Mouse (Mus musculus): ENCODE data around the gene St6gal1. TPM values are rescaled to one million over a fixed set of nuclear protein-coding genes. Genes with fewer than 3 reads are reported as not detected.

The St6gal1 gene
- polyA plus RNA-seq, 1 experiment from 2014 or later, result 30.6 TPM

DNA sequence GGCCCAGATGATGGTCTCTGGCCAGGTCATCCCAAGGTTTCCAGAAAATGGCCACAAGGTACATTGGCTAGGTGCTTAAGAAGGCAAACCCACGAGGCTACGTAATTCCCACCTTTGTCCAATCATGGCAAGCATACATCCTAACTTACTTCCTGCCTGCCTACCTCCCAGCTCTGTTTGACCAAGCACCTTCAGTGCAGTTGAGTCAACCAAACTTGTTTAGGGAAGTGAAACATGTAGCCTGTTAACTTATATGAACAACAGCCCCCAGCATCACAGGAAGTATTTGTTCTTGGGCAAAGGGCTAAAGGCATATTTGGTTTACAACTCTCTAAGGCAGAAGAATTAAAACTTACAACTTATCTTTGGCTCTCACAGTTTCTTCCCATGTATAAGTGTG is 38.7 kb upstream of the St6gal1 start:
- Histone ChIP-seq H3K27ac (replicated peaks; ENCODE audit: low read depth, low read length) (no peak overlapping the region), H3K9me3 (ENCODE audit: control insufficient read depth, low read length) (no peaks in the 10 kb centered on the region), H3K4me1 (ENCODE audit: control insufficient read depth, insufficient read depth, low read length) (no peaks in the 10 kb centered on the region), H3K36me3 (ENCODE audit: control insufficient read depth, insufficient read depth, low read length) (no peaks in the 10 kb centered on the region), H3K27me3 (ENCODE audit: control insufficient read depth, insufficient read depth, low read length) (no peaks in the 10 kb centered on the region), H3K4me3 (replicated peaks; ENCODE audit: low read depth, low read length) (no peak overlapping the region), H3K9ac (replicated peaks; ENCODE audit: low read length) (no peak overlapping the region), H3K4me2 (ENCODE audit: low read length) (no peak overlapping the region)
- no peak for ATAC-seq (ENCODE audit: low FRiP score, low TSS enrichment)
- DNase-seq, result no peak
- 90% methylated on average over 2 of the region's 2 CpGs for WGBS

DNA sequence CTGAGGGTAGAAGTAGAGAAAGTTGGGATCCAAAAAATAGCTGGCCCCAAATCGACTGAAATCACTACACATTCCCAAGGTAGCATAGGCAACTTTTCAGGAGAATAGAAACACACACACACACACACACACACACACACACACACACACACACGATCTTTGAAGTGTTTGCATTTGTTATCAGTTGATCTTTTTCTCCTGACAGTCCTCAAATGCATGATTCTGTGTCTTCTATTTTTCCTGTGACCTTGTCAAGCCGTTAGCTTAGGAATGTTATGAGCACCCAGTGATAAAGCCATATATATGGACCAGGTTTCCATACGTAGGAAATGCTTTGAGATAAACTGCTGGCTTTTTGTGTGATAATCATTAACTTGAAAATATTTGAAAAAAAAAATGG is 38.1 kb upstream of the St6gal1 start:
- no peaks in the 10 kb centered on the region for H3K36me3 ChIP-seq (ENCODE audit: control insufficient read depth, insufficient read depth, low read length)
- H3K27ac ChIP-seq (replicated peaks; ENCODE audit: low read depth, low read length), result no peak overlapping the region
- H3K9ac ChIP-seq (replicated peaks; ENCODE audit: low read length), result no peak overlapping the region
- no peaks in the 10 kb centered on the region for H3K27me3 ChIP-seq (ENCODE audit: control insufficient read depth, insufficient read depth, low read length)
- no peak overlapping the region for H3K4me3 ChIP-seq (replicated peaks; ENCODE audit: low read depth, low read length)
- H3K9me3 ChIP-seq (ENCODE audit: control insufficient read depth, low read length), result no peaks in the 10 kb centered on the region
- H3K4me2 ChIP-seq (ENCODE audit: low read length), result no peak overlapping the region
- DNase-seq (no peak), ATAC-seq (ENCODE audit: low FRiP score, low TSS enrichment) (no peak)
- H3K4me1 ChIP-seq (ENCODE audit: control insufficient read depth, insufficient read depth, low read length), result no peaks in the 10 kb centered on the region
- WGBS, result 80% methylated on average over 4 of the region's 4 CpGs

DNA sequence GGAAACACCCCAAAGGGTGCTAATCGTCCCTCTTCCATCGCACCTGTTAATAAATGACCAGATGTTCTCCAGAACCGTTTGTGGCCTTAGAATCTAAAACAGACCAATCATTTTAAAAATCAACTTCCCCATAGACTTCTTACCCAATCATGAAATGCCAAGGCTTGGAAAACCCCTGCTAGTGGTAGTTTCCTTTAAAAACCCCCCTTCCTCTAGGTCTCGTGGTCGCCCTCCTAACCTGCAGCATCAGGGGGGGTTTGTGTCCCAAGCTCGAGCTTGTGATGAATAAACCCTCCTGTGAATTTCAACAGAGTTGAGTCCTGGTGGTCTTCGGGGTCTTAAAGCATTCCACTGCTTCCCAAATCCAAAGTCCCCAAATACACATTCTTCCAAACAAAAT is 36.6 kb upstream of the St6gal1 start:
- ATAC-seq (ENCODE audit: low FRiP score, low TSS enrichment) (no peak), DNase-seq (no peak)
- no peak overlapping the region for H3K27ac ChIP-seq (replicated peaks; ENCODE audit: low read depth, low read length)
- no peaks in the 10 kb centered on the region for H3K36me3 ChIP-seq (ENCODE audit: control insufficient read depth, insufficient read depth, low read length)
- H3K9me3 ChIP-seq (ENCODE audit: control insufficient read depth, low read length), result no peaks in the 10 kb centered on the region
- WGBS, result 88% methylated on average over 7 of the region's 7 CpGs
- H3K4me1 ChIP-seq (ENCODE audit: control insufficient read depth, insufficient read depth, low read length), result no peaks in the 10 kb centered on the region
- no peak overlapping the region for H3K9ac ChIP-seq (replicated peaks; ENCODE audit: low read length)
- no peak overlapping the region for H3K4me3 ChIP-seq (replicated peaks; ENCODE audit: low read depth, low read length)
- no peaks in the 10 kb centered on the region for H3K27me3 ChIP-seq (ENCODE audit: control insufficient read depth, insufficient read depth, low read length)
- H3K4me2 ChIP-seq (ENCODE audit: low read length), result no peak overlapping the region

DNA sequence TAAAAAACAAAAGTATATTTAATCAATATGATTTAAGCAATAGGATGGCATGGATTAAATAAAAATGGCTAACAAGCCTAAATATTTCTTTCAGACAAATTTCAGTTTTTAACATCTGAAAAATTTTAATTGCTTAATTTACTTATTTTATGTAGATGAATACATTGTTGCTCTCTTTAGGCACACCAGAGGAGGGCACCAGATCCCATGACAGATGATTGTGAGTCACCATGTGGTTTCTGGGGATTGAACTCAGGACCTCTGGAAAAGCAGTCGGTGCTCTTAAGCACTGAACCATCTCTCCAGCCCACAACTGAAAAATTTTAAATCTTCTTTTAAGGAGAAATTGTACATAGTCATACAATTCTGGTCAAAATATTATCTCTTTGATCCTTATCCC is 34.9 kb upstream of the St6gal1 start:
- no peaks in the 10 kb centered on the region for H3K36me3 ChIP-seq (ENCODE audit: control insufficient read depth, insufficient read depth, low read length)
- H3K27me3 ChIP-seq (ENCODE audit: control insufficient read depth, insufficient read depth, low read length), result no peaks in the 10 kb centered on the region
- DNase-seq (no peak), ATAC-seq (ENCODE audit: low FRiP score, low TSS enrichment) (no peak)
- H3K27ac ChIP-seq (replicated peaks; ENCODE audit: low read depth, low read length), result no peak overlapping the region
- H3K9ac ChIP-seq (replicated peaks; ENCODE audit: low read length), result no peak overlapping the region
- H3K4me2 ChIP-seq (ENCODE audit: low read length), result no peak overlapping the region
- H3K9me3 ChIP-seq (ENCODE audit: control insufficient read depth, low read length), result no peaks in the 10 kb centered on the region
- H3K4me3 ChIP-seq (replicated peaks; ENCODE audit: low read depth, low read length), result no peak overlapping the region
- H3K4me1 ChIP-seq (ENCODE audit: control insufficient read depth, insufficient read depth, low read length), result no peaks in the 10 kb centered on the region
- 87% methylated on average over 1 of the region's 1 CpGs for WGBS

DNA sequence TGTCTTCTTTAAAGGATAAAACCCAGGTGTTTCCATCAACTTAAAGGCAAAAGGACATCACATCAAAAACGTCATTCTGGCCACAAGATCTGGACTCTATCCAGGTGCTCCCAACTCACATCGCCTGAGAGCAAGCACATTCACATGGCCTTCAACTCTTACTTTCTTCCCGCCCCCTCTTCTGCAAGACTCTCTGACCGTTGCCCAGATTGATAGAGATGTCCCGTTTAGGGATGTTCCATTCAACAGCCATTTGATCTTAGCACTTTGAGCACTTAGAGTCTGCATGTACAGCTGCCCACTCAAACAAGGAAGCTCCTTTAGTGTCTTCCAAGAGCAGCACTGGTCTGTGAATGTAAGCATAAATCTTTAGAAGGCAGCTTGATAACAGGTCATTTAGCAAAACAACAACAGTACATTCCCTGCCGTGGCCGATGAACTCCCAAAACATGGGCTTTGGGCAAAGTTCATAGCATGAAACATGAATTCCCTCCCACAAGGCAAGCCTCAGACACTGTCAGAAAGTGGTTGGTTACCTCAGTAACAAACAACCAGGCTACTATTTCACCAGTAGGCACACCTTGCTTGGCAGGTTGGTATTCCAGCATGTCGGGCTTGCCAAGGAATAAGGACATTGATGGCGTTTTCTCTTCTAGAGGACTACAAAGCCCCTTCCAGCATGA is 32.8 kb upstream of the St6gal1 start:
- DNase-seq (no peak), ATAC-seq (ENCODE audit: low FRiP score, low TSS enrichment) (no peak)
- Histone ChIP-seq H3K9ac (replicated peaks; ENCODE audit: low read length) (no peak overlapping the region), H3K27ac (replicated peaks; ENCODE audit: low read depth, low read length) (no peak overlapping the region), H3K27me3 (ENCODE audit: control insufficient read depth, insufficient read depth, low read length) (no peaks in the 10 kb centered on the region), H3K4me2 (ENCODE audit: low read length) (no peak overlapping the region), H3K36me3 (ENCODE audit: control insufficient read depth, insufficient read depth, low read length) (no peaks in the 10 kb centered on the region), H3K4me1 (ENCODE audit: control insufficient read depth, insufficient read depth, low read length) (no peaks in the 10 kb centered on the region), H3K9me3 (ENCODE audit: control insufficient read depth, low read length) (no peaks in the 10 kb centered on the region), H3K4me3 (replicated peaks; ENCODE audit: low read depth, low read length) (no peak overlapping the region)
- WGBS, result 86% methylated on average over 9 of the region's 9 CpGs

DNA sequence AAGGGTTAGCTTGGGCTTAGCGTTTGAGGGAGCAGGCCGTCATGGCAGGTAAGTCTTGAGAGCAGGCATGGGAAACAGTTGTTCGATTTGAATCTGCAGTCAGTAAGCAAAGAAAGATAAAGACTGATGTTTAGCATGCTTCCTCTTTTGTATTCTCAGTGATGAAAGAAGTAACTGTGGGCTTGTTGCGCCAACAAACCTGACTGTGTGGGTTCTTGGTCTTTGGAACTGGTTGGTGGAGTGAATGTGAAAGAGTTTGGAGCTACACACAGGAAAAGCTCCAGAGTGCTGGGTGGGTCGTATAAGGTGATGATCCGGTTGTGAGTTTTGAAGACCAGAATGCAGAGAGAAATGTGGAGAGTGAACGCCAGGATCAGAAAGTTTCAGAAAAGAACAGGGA is 28.9 kb upstream of the St6gal1 start:
- H3K9me3 ChIP-seq (ENCODE audit: control insufficient read depth, low read length), result no peaks in the 10 kb centered on the region
- ATAC-seq (ENCODE audit: low FRiP score, low TSS enrichment) (no peak), DNase-seq (no peak)
- H3K4me3 ChIP-seq (replicated peaks; ENCODE audit: low read depth, low read length), result no peak overlapping the region
- no peaks in the 10 kb centered on the region for H3K27me3 ChIP-seq (ENCODE audit: control insufficient read depth, insufficient read depth, low read length)
- no peaks in the 10 kb centered on the region for H3K36me3 ChIP-seq (ENCODE audit: control insufficient read depth, insufficient read depth, low read length)
- 90% methylated on average over 7 of the region's 7 CpGs for WGBS
- no peak overlapping the region for H3K4me2 ChIP-seq (ENCODE audit: low read length)
- H3K27ac ChIP-seq (replicated peaks; ENCODE audit: low read depth, low read length), result no peak overlapping the region
- H3K9ac ChIP-seq (replicated peaks; ENCODE audit: low read length), result no peak overlapping the region
- no peaks in the 10 kb centered on the region for H3K4me1 ChIP-seq (ENCODE audit: control insufficient read depth, insufficient read depth, low read length)

DNA sequence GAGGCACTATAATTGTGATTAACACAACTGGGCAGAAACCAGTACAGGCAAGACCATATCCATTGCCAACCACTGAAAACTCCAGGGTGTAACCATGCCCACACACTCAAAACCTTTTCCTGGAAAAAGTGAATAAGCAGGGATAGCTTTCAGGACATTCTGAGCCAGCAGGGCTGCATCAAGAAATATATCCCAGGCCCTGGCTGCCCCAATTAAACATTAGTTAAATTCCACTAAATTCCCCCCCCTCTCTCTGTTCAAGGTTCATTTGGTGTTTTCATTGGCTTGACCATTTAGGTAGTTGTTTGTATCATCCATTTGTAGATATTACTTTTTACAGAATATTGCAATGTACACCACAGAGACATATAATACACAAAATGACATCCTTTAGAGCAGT is 28.2 kb upstream of the St6gal1 start:
- Histone ChIP-seq H3K27me3 (ENCODE audit: control insufficient read depth, insufficient read depth, low read length) (no peaks in the 10 kb centered on the region), H3K9ac (replicated peaks; ENCODE audit: low read length) (no peak overlapping the region), H3K4me1 (ENCODE audit: control insufficient read depth, insufficient read depth, low read length) (no peaks in the 10 kb centered on the region), H3K9me3 (ENCODE audit: control insufficient read depth, low read length) (no peaks in the 10 kb centered on the region), H3K4me2 (ENCODE audit: low read length) (no peak overlapping the region), H3K4me3 (replicated peaks; ENCODE audit: low read depth, low read length) (no peak overlapping the region), H3K36me3 (ENCODE audit: control insufficient read depth, insufficient read depth, low read length) (no peaks in the 10 kb centered on the region), H3K27ac (replicated peaks; ENCODE audit: low read depth, low read length) (no peak overlapping the region)
- ATAC-seq (ENCODE audit: low FRiP score, low TSS enrichment) (no peak), DNase-seq (no peak)

DNA sequence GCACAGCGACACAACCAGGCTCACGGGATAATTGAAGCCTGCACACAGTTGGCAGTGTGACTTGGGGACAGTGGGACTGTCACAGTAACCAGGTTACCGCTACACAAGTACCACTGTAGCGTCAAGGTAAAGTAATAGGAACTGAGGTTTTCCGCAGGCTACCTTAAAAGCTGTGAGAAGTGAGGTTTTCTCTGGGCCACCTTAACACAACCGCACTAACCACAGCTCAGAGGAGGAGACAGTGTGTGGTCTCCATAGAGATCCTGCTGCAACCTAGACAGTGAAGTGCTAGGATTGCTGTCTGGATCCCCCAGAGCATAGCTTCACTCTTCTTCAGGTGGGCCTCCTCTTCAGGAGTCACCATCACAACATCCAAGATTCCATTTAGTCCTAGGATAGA is 27.7 kb upstream of the St6gal1 start:
- no peaks in the 10 kb centered on the region for H3K4me1 ChIP-seq (ENCODE audit: control insufficient read depth, insufficient read depth, low read length)
- no peak overlapping the region for H3K27ac ChIP-seq (replicated peaks; ENCODE audit: low read depth, low read length)
- H3K4me3 ChIP-seq (replicated peaks; ENCODE audit: low read depth, low read length), result no peak overlapping the region
- H3K9ac ChIP-seq (replicated peaks; ENCODE audit: low read length), result no peak overlapping the region
- no peaks in the 10 kb centered on the region for H3K27me3 ChIP-seq (ENCODE audit: control insufficient read depth, insufficient read depth, low read length)
- WGBS, result 94% methylated on average over 6 of the region's 6 CpGs
- no peaks in the 10 kb centered on the region for H3K9me3 ChIP-seq (ENCODE audit: control insufficient read depth, low read length)
- no peak overlapping the region for H3K4me2 ChIP-seq (ENCODE audit: low read length)
- DNase-seq (no peak), ATAC-seq (ENCODE audit: low FRiP score, low TSS enrichment) (no peak)
- H3K36me3 ChIP-seq (ENCODE audit: control insufficient read depth, insufficient read depth, low read length), result no peaks in the 10 kb centered on the region

DNA sequence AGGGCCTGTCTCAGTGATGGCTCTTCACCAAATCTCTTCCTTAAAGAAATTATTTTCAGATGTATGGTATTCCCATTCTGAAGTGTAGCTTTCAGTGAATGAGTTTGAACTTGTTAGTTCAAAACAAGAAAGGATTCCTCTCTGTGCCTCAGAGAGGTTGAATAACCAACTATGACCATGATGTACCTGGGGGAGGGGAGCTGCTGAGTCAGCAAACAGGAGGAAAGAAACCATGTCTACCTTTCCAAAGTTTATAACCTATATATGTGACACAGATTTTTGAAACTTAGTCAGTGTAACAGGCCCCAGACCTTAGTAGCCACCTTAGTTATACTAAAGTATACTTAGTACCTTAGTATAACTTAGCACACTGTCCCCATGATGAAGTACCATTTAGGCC is 23.0 kb upstream of the St6gal1 start:
- no peak for ATAC-seq (ENCODE audit: low FRiP score, low TSS enrichment)
- H3K27ac ChIP-seq (replicated peaks; ENCODE audit: low read depth, low read length), result no peak overlapping the region
- H3K4me2 ChIP-seq (ENCODE audit: low read length), result no peak overlapping the region
- H3K36me3 ChIP-seq (ENCODE audit: control insufficient read depth, insufficient read depth, low read length), result no peaks in the 10 kb centered on the region
- H3K4me1 ChIP-seq (ENCODE audit: control insufficient read depth, insufficient read depth, low read length), result no peaks in the 10 kb centered on the region
- H3K9ac ChIP-seq (replicated peaks; ENCODE audit: low read length), result no peak overlapping the region
- H3K27me3 ChIP-seq (ENCODE audit: control insufficient read depth, insufficient read depth, low read length), result no peaks in the 10 kb centered on the region
- DNase-seq, result no peak
- no peak overlapping the region for H3K4me3 ChIP-seq (replicated peaks; ENCODE audit: low read depth, low read length)
- H3K9me3 ChIP-seq (ENCODE audit: control insufficient read depth, low read length), result no peaks in the 10 kb centered on the region

Data from midbrain, embryonic 14.5 days (tissue).